Mouse (Mus musculus): ENCODE results near the gene Il1rl2. TPM values are rescaled to one million over a fixed set of nuclear protein-coding genes. Genes with fewer than 3 reads are reported as not detected.
A peak's percentile ranks its signal among the peaks of the same experiment; 100 is the strongest.

Il1rl2 gene
- total RNA-seq, 2 experiments from 2014 or later, result 3.8 to 4.9 TPM

GRCm38 (mm10) chr1:40372951-40373350 lies 48.5 kb downstream of the Il1rl2 start:
- intact Hi-C loops (cut with DNase I), result loop anchor here (5.0 to 10.0 kb wide), 3 partner anchors 46 to 758 kb away; no protein-coding TSS in a partner anchor
- no peak for DNase-seq

DNA sequence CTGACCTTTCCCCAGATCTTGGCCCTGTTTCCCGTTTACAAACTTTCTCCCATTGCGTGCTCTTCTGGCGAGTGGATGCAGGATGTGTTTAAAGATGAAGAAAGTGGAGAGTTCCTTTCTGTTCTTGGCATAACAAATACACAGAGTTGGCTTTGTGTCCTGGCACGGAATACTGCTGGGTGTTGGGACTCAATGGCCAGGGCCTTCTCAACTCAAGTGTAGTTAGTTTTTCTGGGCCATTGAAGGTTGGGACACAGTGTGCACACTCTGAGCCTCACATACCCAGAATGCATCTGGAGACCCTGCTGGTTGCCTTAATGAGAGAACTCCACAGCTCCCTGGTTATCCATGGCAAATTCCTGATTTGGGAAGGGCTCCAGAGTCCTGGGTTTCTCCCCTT lies 50.7 kb downstream of the Il1rl2 start:
- intact Hi-C loops (cut with DNase I), result loop anchor here (5.0 to 10.0 kb wide), 3 partner anchors 282 to 760 kb away; no protein-coding TSS in a partner anchor
- peak; percentile 49 to 58 for DNase-seq

DNA sequence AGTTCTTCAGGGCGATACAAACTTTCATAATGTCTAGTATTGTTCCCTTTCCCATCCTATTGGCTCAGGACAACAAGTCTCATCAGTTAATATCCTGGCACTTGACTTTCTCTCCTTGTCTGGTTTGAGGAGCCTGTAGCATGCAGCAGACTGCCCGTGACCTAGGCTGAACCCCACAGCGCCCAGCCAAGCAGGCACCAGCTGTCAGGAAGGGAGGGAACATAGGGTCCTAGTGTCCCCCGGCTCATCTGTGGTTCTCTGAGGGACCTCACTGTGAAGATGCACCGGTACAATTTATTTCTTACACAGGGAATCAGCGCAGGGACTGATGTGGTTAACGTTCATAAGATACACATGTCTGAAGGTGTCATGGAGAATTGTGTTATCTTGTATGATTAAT lies 52.3 kb downstream of the Il1rl2 start:
- no peak for DNase-seq
- intact Hi-C loops (cut with DNase I), result loop anchor here (5.0 to 10.0 kb wide), 3 partner anchors 281 to 762 kb away; no protein-coding TSS in a partner anchor

DNA sequence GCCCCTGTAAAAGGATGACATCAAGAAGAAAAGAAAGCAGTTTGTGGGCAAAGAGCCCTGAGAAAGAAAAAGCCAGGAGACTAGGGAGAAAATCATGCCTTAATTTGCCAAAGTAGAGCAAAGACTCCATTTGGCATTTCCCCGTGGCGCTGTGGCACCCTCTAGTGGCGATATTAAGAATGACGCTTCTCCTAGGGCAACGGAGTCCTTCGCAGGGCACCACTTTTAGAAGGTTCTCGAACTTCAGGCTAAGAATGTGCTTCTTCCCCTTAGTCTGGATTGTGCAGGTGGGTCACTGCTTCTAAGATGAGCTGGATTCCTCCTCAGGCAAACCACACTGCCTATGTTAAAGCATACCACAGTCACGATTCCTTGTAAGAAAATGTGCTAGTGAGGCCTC lies 54.4 kb downstream of the Il1rl2 start:
- intact Hi-C loops (cut with DNase I), result loop anchor here (1.0 to 10.0 kb wide), 4 partner anchors 262 to 764 kb away; no protein-coding TSS in a partner anchor
- DNase-seq, result peak; percentile 69 to 84

DNA sequence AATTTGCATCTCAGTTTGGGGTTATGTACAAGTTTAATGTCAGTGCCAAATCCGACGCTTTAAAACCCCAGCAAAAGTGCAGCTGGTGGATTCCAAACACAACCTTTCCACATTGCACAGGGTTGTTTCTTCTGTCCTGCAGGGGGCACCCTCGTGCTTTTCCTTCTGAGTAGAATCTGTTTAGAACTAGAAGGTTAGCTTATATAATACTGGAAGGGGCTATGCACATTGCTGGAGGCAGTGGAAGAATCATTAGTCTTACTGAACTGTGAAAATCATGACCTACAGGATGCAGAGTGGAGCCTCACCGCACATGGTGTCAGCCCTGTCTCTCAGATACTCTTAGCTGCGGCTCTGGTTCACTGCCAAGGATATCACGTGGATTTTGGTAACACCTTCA lies 55.7 kb downstream of the Il1rl2 start:
- intact Hi-C loops (cut with DNase I), result loop anchor here (2.0 kb wide), 1 partner anchor 167 kb away; no protein-coding TSS in a partner anchor
- peak; percentile 68 to 79 for DNase-seq

GRCm38 (mm10) chr1:40380990-40381389 lies 56.6 kb downstream of the Il1rl2 start:
- no peak for DNase-seq
- intact Hi-C loops (cut with DNase I), result loop anchor here (2.0 kb wide), 1 partner anchor 166 kb away; no protein-coding TSS in a partner anchor

DNA sequence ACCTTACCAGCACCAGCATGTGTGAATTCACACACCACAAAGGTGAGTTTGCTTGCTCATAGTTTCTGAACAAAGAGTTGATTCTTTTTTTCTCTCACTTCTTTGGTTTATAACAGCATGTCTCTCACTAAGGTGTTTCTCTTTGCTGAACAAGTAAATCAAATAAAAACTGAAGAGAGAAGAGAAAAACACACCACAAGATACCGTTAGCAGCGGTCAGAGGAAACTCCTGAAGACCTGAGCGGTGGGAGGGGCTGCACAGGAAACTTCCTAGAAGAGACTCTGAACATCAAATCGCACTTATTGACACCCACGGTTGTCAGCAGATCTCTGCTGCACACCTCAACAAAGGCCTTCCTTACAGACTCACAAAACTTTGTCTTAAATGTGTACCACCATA lies 58.4 kb downstream of the Il1rl2 start:
- no peak for DNase-seq
- intact Hi-C loops (cut with DNase I), result no loop called here

- no peak for DNase-seq
- intact Hi-C loops (cut with DNase I), result no loop called here
Measured at GRCm38 (mm10) chr1:40384931-40385545, 60.6 kb downstream of the Il1rl2 start.

DNA sequence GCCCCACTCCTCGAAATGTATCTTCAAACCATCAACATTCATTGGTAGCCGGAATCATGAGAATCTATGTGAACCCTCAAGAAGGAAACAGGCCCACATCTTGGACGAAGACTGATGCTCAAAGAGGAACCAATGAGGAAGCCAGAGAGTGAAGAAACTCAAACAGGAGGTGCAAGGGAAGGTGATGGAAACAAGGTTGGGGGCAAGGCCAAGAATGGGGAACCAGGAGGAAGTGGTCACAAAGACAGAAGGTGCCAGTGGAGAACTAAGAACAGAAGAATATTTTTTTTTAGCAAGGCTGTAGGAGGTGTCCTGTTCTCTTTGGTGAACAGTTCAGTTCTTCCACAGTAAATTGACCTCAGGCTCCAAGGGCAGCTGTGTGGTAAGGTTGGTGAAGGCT lies 67.0 kb downstream of the Il1rl2 start:
- intact Hi-C loops (cut with DNase I), result no loop called here
- DNase-seq, result no peak

DNA sequence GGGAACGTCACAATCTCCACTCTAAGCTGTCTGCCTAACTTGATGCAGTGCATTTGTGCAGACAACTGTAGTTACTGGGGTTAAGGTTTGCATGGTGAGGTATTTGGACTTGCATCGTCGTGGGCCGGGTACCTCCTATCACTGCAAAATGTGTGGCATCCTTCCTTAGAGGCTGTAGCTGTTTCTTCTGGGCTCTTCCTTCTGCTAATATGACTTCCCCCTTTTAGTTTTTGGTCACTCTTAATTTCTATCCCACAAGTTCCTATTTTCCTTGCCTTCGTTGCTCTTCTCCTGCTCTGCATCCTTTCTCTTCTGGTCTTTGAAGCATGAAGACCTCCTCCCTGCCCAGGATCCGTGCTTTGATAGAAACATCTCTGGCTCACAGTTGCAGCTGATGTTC lies 68.1 kb downstream of the Il1rl2 start:
- DNase-seq, result no peak
- intact Hi-C loops (cut with DNase I), result no loop called here

DNA sequence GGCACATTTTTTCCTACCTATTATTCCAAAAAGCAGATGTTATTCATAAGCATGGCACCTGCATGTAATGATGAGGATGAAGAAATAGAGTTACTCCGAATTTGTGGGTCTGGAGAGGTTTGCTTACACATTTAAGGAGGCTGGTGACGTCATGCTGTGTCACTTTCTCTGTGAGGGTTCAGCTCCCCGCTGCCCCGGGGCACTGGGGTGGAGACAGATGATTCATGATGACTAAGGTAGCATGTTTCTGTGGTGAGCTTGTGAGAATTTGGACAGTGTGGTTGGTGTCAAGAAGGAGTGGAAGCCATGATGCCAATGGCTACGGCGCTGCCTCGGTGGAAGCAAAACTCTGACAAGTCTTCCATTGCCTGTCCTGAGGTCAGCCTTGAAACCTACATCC lies 68.8 kb downstream of the Il1rl2 start:
- no peak for DNase-seq
- intact Hi-C loops (cut with DNase I), result no loop called here

DNA sequence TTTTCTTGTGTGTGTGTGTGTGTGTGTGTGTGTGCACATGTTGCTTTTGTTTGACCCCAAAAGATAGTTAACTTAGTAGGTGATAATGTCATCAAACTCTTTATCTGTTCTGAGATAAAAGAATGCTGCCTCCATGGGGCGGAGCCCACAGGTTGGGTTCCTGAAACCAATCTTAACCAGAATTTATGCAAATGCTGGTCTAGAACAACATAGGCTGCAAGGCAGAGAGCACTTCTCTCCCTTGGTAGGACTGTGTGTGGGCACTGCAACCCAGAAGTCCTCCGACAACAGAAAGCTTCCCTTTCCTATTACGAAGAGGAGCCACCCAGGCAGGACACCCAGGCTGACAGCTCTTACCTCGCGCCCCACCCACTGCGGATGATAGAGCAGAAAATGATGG lies 75.2 kb downstream of the Il1rl2 start:
- intact Hi-C loops (cut with DNase I), result no loop called here
- DNase-seq, result no peak

DNA sequence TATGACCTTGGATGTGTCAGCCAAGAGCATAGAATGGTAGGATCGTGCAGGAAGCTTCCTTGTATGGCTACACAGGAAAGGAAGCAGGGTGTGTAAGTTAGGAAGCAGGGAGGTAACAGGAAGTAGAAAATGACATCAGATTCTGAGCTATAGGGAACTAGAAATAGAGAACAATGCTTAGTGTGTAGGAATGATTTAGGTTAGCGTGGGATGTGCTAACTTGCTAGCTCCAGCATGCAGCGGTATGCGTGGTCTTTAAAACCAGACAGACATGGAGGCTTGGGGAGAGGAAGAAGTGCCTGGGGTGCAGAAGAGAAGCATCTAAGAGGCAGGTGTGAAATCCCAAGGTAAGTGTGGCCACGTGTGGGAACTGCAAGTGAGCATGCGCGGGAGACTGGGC lies 80.3 kb downstream of the Il1rl2 start:
- intact Hi-C loops (cut with DNase I), result no loop called here
- DNase-seq, result peak; percentile 8

DNA sequence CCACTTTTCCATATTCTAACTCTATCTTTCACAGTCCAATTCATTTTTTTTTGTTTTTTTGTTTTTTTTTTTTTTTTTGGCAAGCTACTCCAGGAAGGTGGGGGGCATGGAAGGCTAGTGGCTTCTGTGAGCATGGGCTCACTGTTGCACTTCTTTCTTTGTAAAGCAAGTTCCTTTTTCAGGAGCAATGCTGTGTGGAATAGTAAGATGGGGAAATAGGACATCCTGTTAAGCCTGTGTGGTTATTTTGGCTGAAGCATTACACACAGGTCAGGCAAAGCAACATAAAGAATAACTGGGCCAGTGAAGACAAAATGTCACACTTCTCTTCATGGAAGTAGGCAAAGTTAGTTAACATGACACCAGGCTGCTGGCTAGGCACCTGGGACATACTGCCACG lies 85.5 kb downstream of the Il1rl2 start:
- intact Hi-C loops (cut with DNase I), result no loop called here
- no peak for DNase-seq

- intact Hi-C loops (cut with DNase I), result no loop called here
- DNase-seq, result no peak
Measured at GRCm38 (mm10) chr1:40413039-40413438, 88.6 kb downstream of the Il1rl2 start.

GRCm38 (mm10) chr1:40414276-40414675 lies 89.9 kb downstream of the Il1rl2 start:
- DNase-seq, result no peak
- intact Hi-C loops (cut with DNase I), result no loop called here

DNA sequence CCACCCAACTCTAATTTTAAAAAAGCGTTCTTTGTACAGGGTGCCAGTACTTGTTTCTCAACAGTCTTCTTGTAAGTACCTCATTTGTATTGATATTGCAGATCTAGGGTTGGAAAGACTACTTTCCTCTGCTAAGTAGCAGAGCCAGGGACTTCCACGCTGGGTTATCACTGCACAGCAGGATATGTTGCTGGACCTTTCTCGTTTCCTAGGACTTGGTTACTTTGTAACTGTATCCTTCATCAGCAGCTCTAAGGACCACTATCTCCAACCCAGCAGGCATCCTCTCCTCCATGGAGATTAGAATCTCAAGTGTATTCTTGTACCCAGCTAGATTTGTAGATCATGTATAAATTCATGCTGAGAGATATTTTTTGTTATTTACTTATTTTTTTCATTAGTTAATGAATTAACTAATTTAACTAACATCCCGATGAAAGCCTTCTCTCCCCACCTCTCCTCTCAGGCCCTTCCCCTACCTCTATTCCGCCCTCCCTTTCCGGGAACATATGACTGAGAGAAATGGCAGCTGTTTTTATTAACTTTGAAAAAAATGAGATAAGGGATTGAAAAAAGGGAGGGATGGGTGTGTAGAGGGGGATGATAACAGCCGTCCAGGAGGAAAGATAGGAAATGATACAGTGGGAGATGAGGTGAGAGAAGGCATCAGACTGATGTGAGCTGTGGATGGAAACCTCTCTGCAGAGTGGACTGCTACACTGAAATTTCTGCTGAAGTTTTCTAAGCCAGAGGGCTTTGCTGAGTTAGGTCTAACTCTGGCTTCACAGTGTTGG lies 90.7 kb downstream of the Il1rl2 start:
- no peak for DNase-seq

DNA sequence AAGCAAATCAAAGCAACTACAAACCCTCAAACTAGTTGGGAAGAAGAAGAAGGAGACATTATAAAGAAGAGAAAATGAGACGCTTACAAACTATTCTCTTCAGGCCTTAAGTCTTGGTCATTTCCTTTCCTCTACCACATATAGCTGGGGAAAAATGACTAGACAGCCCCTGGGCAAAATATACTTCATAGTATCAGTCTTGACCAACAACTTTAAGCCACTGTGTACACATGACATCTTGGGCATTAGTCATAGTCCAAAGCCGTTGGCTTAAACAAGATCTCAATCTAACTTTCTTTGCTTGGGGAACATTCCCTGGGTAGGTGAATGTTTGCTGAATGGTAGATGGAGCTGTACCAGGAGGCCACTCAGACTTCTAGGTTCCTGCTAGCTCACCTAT lies 92.6 kb downstream of the Il1rl2 start:
- intact Hi-C loops (cut with DNase I), result no loop called here
- DNase-seq, result no peak

More for the DNA sequence above, 90.7 kb downstream of the Il1rl2 start:
- intact Hi-C loops (cut with DNase I), result no loop called here

Data from heart, postnatal 14 days (tissue).